Mouse (Mus musculus) limb, embryonic 15.5 days (tissue): ENCODE data around the gene Ttc17. TPM values are rescaled to one million over a fixed set of nuclear protein-coding genes. Genes with fewer than 3 reads are reported as not detected.

ENCODE experiments used
- ATAC-seq: fragments of 200-750 bp; cut with Nextera tagmentation; 2 replicates; pipeline ENCODE4 v1.8.0; 2017; ENCODE audit warnings: low read depth, moderate TSS enrichment; ENCODE audit not compliant: insufficient number of reproducible peaks, low FRiP score, low TSS enrichment
- H3K27ac ChIP-seq: fragments of 300-500 bp; sonication (generic); 2 replicates; pipeline ENCODE4 v1.5.1; 2015; ENCODE audit warnings: moderate library complexity, mild to moderate bottlenecking, inconsistent platforms
- H3K27me3 ChIP-seq: fragments of 300-500 bp; sonication (generic); 2 replicates; pipeline ENCODE4 v1.6.1; 2015; ENCODE audit warnings: inconsistent platforms
- H3K36me3 ChIP-seq: fragments of 300-500 bp; sonication (generic); 2 replicates; pipeline ENCODE4 v1.6.1; 2015; ENCODE audit warnings: inconsistent platforms
- H3K4me1 ChIP-seq: fragments of 300-500 bp; sonication (generic); 2 replicates; pipeline ENCODE4 v1.6.1; 2015; ENCODE audit warnings: inconsistent platforms
- H3K4me2 ChIP-seq: fragments of 300-500 bp; sonication (generic); 2 replicates; pipeline ENCODE4 v1.6.1; 2015; ENCODE audit warnings: mild to moderate bottlenecking, inconsistent platforms
- H3K4me3 ChIP-seq: fragments of 300-500 bp; sonication (generic); 2 replicates; pipeline ENCODE4 v1.5.1; 2015; ENCODE audit warnings: mild to moderate bottlenecking, inconsistent platforms
- H3K9ac ChIP-seq: fragments of 300-500 bp; sonication (generic); 2 replicates; pipeline ENCODE4 v1.6.1; 2015; ENCODE audit warnings: inconsistent platforms
- H3K9me3 ChIP-seq: fragments of 300-500 bp; sonication (generic); 2 replicates; pipeline ENCODE4 v1.6.1; 2016; ENCODE audit warnings: inconsistent platforms
- WGBS: fragments of 180-500 bp; shearing (Covaris S2); methylation state at CpG from one replicate; pipeline ENCODE4 v1.1.7; 2015; 5-methylcytosine and 5-hydroxymethylcytosine counted together
- microRNA counts: library from miRNA; unstranded; fragments of <30 nt; microRNA quantifications from one replicate; lab custom pipeline; 2016
- microRNA-seq: library from miRNA; unstranded; fragments of <30 nt; microRNA quantifications from one replicate; pipeline ENCODE4, GENCODE M21; 2016
- polyA plus RNA-seq: library from polyadenylated mRNA; unstranded; fragments of >200 nt; fragmentation: Nextera tagmentation; extraction: Ambion mirVana; gene quantifications from 2 replicates; pipeline ENCODE4 v1.2.1, GENCODE M21; 2015

Gene Ttc17
- polyA plus RNA-seq, 1 experiment from 2014 or later = 20.9 TPM

- H3K4me2 ChIP-seq = peak overlapping the region; percentile 58
- H3K4me3 ChIP-seq = peak overlapping the region; percentile 32
- H3K36me3 ChIP-seq = no peaks in the 10 kb centered on the region
- ATAC-seq = no peak
- peaks cover 28% of the 10 kb centered on the region for H3K4me1 ChIP-seq
- no peaks in the 10 kb centered on the region for H3K9me3 ChIP-seq
- peaks cover 21% of the 10 kb centered on the region for H3K27me3 ChIP-seq
- H3K27ac ChIP-seq = no peak overlapping the region
- WGBS = 2% methylated on average over 12 of the region's 12 CpGs
- H3K9ac ChIP-seq = no peak overlapping the region
Observed at GRCm38 (mm10) chr2:94264631-94265098, 141.8 kb downstream of the Ttc17 start.

- Histone ChIP-seq H3K4me3 (peak overlapping the region; percentile 32), H3K27me3 (peaks cover 21% of the 10 kb centered on the region), H3K9me3 (no peaks in the 10 kb centered on the region), H3K9ac (no peak overlapping the region), H3K27ac (no peak overlapping the region), H3K36me3 (no peaks in the 10 kb centered on the region), H3K4me2 (peak overlapping the region; percentile 58; the same call in 1 of the 2 replicates), H3K4me1 (peaks cover 28% of the 10 kb centered on the region)
- 0% methylated on average over 2 of the region's 2 CpGs for WGBS
- no peak for ATAC-seq
Observed at GRCm38 (mm10) chr2:94264006-94264405, 142.5 kb downstream of the Ttc17 start.

- Histone ChIP-seq H3K9me3 (no peaks in the 10 kb centered on the region), H3K4me2 (peak overlapping the region; percentile 43), H3K4me3 (peak overlapping the region; percentile 27), H3K27ac (no peak overlapping the region), H3K27me3 (peaks cover 21% of the 10 kb centered on the region), H3K4me1 (peaks cover 28% of the 10 kb centered on the region), H3K36me3 (no peaks in the 10 kb centered on the region), H3K9ac (no peak overlapping the region)
- 1% methylated on average over 14 of the region's 14 CpGs for WGBS
- no peak for ATAC-seq
Observed at GRCm38 (mm10) chr2:94263530-94263937, 143.0 kb downstream of the Ttc17 start.

- Histone ChIP-seq H3K4me2 (peak overlapping the region; percentile 43), H3K9ac (no peak overlapping the region), H3K4me3 (peak overlapping the region; percentile 27), H3K27me3 (peaks cover 21% of the 10 kb centered on the region), H3K4me1 (peaks cover 28% of the 10 kb centered on the region), H3K27ac (no peak overlapping the region), H3K9me3 (no peaks in the 10 kb centered on the region), H3K36me3 (no peaks in the 10 kb centered on the region)
- ATAC-seq = no peak
- 7% methylated on average over 12 of the region's 13 CpGs for WGBS
Observed at GRCm38 (mm10) chr2:94262917-94263529, 143.5 kb downstream of the Ttc17 start.

- H3K36me3 ChIP-seq = no peaks in the 10 kb centered on the region
Observed at GRCm38 (mm10) chr2:94254102-94254501, 152.4 kb downstream of the Ttc17 start.

More at GRCm38 (mm10) chr2:94254102-94254501, 152.4 kb downstream of the Ttc17 start:
- 27% methylated on average over 3 of the region's 3 CpGs for WGBS
- Histone ChIP-seq H3K27me3 (peaks cover 26% of the 10 kb centered on the region), H3K4me3 (no peak overlapping the region), H3K27ac (no peak overlapping the region), H3K9ac (no peak overlapping the region), H3K9me3 (no peaks in the 10 kb centered on the region), H3K4me1 (no peaks in the 10 kb centered on the region), H3K4me2 (no peak overlapping the region)
- ATAC-seq = no peak

MicroRNAs encoded within 50 kb of the gene (microRNA counts, 519-probe panel; counts per million panel counts)
- 1,851 counts per million, percentile 29 among the panel's probes with 10 or more counts for microRNA mmu-miR-670 (lab: Ali Mortazavi, UCI)

Small RNA genes within 50 kb of the gene (microRNA-seq; reads per million reads assigned to microRNA genes)
- 3.9 reads per million, percentile 12 among the genes with 10 or more reads in this experiment for gene Mir670

Other genes starting within 250 kb of the Ttc17 start
- gene Hsd17b12, start 248.7 kb downstream of the Ttc17 start, polyA plus RNA-seq = 116 and 134 TPM in 2 replicates
- gene Api5, start 31.4 kb upstream of the Ttc17 start, polyA plus RNA-seq = 123 and 130 TPM in 2 replicates